Mouse (Mus musculus) testis, adult 2 months (tissue): ENCODE measurements around the gene Cd300lf.

ENCODE experiments used
- CTCF ChIP-seq: fragments of 200-500 bp; IDR thresholded peaks from 2 replicates; pipeline ENCODE4 v1.5.1; 2012; ENCODE audit warnings: low read depth, mild to moderate bottlenecking, inconsistent platforms, low read length, moderate library complexity; ENCODE audit not compliant: control insufficient read depth, insufficient read depth, insufficient replicate concordance
- POLR2A ChIP-seq: fragments of 200-500 bp; IDR thresholded peaks from 2 replicates; pipeline ENCODE4 v1.6.1; 2012; ENCODE audit warnings: low read depth, mild to moderate bottlenecking, inconsistent platforms, low read length, moderate library complexity; ENCODE audit not compliant: control insufficient read depth

- TF ChIP-seq CTCF: no peak
- no peak for TF ChIP-seq POLR2A
Observed at GRCm38 (mm10) chr11:115073002-115073401, 60.8 kb downstream of the Cd300lf start.
